Mouse (Mus musculus) layer of hippocampus, adult 18-20 months (tissue): ENCODE data around the gene Csnk2a1. TPM values are rescaled to one million over a fixed set of nuclear protein-coding genes. Genes with fewer than 3 reads are reported as not detected.

Experiments
- DNase-seq, 2 experiments: peaks; one replicate each; pipeline ENCODE4 v3.0.0; 2022; ENCODE audit warnings: low spot score in 2 of 2
- total RNA-seq, 2 experiments: library from RNA; stranded (reverse); gene quantifications; 2 replicates each; pipeline ENCODE4 v1.2.3; 2021

Csnk2a1 gene
- total RNA-seq, 2 experiments from 2014 or later: 92.6 to 95.5 TPM

GRCm38 (mm10) chr2:152322198-152322597, 95.6 kb downstream of the Csnk2a1 start:
- DNase-seq: no peak

GRCm38 (mm10) chr2:152323971-152324370, 97.3 kb downstream of the Csnk2a1 start:
- no peak for DNase-seq

GRCm38 (mm10) chr2:152324842-152325241, 98.2 kb downstream of the Csnk2a1 start:
- DNase-seq: no peak

- no peak for DNase-seq
Measured at GRCm38 (mm10) chr2:152326157-152326556, 99.5 kb downstream of the Csnk2a1 start.

GRCm38 (mm10) chr2:152326654-152327053, 100.0 kb downstream of the Csnk2a1 start:
- DNase-seq: no peak

- no peak for DNase-seq
Measured at GRCm38 (mm10) chr2:152327980-152328379, 101.3 kb downstream of the Csnk2a1 start.

GRCm38 (mm10) chr2:152330858-152331423, 104.3 kb downstream of the Csnk2a1 start:
- no peak for DNase-seq

Other genes starting within 250 kb of the Csnk2a1 start
- 1 to 10 TPM; 7.3 to 9.7 TPM for gene Fam110a, start 246.6 kb upstream of the Csnk2a1 start, total RNA-seq
- gene Slc52a3, start 230.3 kb upstream of the Csnk2a1 start, total RNA-seq: 1 to 10 TPM; 2.1 to 2.4 TPM
- 10 to 100 TPM; 23.6 to 24.2 TPM for gene Scrt2, start 145.3 kb upstream of the Csnk2a1 start, total RNA-seq
- 10 to 100 TPM; 74.1 to 84.4 TPM for gene Srxn1, start 121.3 kb upstream of the Csnk2a1 start, total RNA-seq
- gene Tcf15, start 83.3 kb upstream of the Csnk2a1 start, total RNA-seq: 1 to 10 TPM; 2.9 to 3.1 TPM
- gene Tbc1d20, start 67.0 kb downstream of the Csnk2a1 start, total RNA-seq: 10 to 100 TPM; 50.8 to 54.8 TPM
- 100 to 1,000 TPM; 100 to 110 TPM for gene Rbck1, start 105.8 kb downstream of the Csnk2a1 start, total RNA-seq
- under 1 TPM in 1 of 2 experiments, not detected in 1; 0.69 TPM for gene Trib3, start 117.2 kb downstream of the Csnk2a1 start, total RNA-seq
- gene Nrsn2, start 149.8 kb downstream of the Csnk2a1 start, total RNA-seq: 100 to 1,000 TPM in 1 of 2 experiments, 10 to 100 TPM in 1; 95.7 to 106 TPM
- gene Sox12, start 171.2 kb downstream of the Csnk2a1 start, total RNA-seq: 10 to 100 TPM; 15.0 to 15.6 TPM
- 10 to 100 TPM; 10.2 to 10.6 TPM for gene Zcchc3, start 188.2 kb downstream of the Csnk2a1 start, total RNA-seq
- 1 to 10 TPM; 1.7 to 2.3 TPM for gene 6820408C15Rik, start 188.7 kb downstream of the Csnk2a1 start, total RNA-seq
- gene Defb23, start 237.8 kb downstream of the Csnk2a1 start, total RNA-seq: not detected